Mouse (Mus musculus) stomach, embryonic 16.5 days (tissue): Measurements from ENCODE around the gene Polr3e. TPM values are rescaled to one million over a fixed set of nuclear protein-coding genes. Genes with fewer than 3 reads are reported as not detected.
"Not testable (repeated sequence)": the region's sequence is repeated elsewhere in the genome, so short reads cannot be mapped to it uniquely, and the experiment has no call there.

Source experiments
- ATAC-seq: fragments of 200-750 bp; cut with Nextera tagmentation; 2 replicates; pipeline ENCODE4 v1.8.0; 2017; ENCODE audit warnings: moderate number of reproducible peaks, moderate TSS enrichment; ENCODE audit not compliant: insufficient read depth, low FRiP score
- H3K27ac ChIP-seq: fragments of 300-500 bp; sonication (generic); 2 replicates; pipeline ENCODE4 v1.5.1; 2014; ENCODE audit warnings: low read length
- H3K27me3 ChIP-seq: fragments of 300-500 bp; sonication (generic); 2 replicates; pipeline ENCODE4 v1.6.1; 2014; ENCODE audit warnings: low read length, control low read depth, mixed read lengths; ENCODE audit not compliant: control insufficient read depth, insufficient read depth
- H3K36me3 ChIP-seq: fragments of 300-500 bp; sonication (generic); 2 replicates; pipeline ENCODE4 v1.6.1; 2014; ENCODE audit warnings: low read length; ENCODE audit not compliant: control insufficient read depth, insufficient read depth
- H3K4me1 ChIP-seq: fragments of 300-500 bp; sonication (generic); 2 replicates; pipeline ENCODE4 v1.6.1; 2014; ENCODE audit warnings: low read length, control low read depth, mixed read lengths; ENCODE audit not compliant: control insufficient read depth, insufficient read depth
- H3K4me2 ChIP-seq: fragments of 300-500 bp; sonication (generic); 2 replicates; pipeline ENCODE4 v1.6.1; 2014; ENCODE audit warnings: low read depth, low read length, mixed read lengths
- H3K4me3 ChIP-seq: fragments of 300-500 bp; sonication (generic); replicated peaks from 2 replicates; pipeline ENCODE4 v1.5.1; 2014; ENCODE audit warnings: mild to moderate bottlenecking, low read length
- H3K9ac ChIP-seq: fragments of 300-500 bp; sonication (generic); 2 replicates; pipeline ENCODE4 v1.6.1; 2014; ENCODE audit warnings: low read length
- H3K9me3 ChIP-seq: fragments of 300-500 bp; sonication (generic); replicated peaks from 2 replicates; pipeline ENCODE4 v1.6.1; 2016; ENCODE audit warnings: low read length, control low read depth; ENCODE audit not compliant: control insufficient read depth
- WGBS: fragments of 180-500 bp; shearing (Covaris S2); extraction: QIAGEN DNeasy Blood & Tissue Kit; methylation state at CpG from one replicate; pipeline ENCODE4 v1.1.7; 2014; 5-methylcytosine and 5-hydroxymethylcytosine counted together
- polyA plus RNA-seq: library from polyadenylated mRNA; unstranded; fragments of >200 nt; fragmentation: Nextera tagmentation; extraction: Ambion mirVana; gene quantifications from 2 replicates; pipeline ENCODE4 v1.2.1, GENCODE M21; 2015

Gene Polr3e
- polyA plus RNA-seq, 1 experiment from 2014 or later = 33.8 TPM

- Histone ChIP-seq H3K36me3 (peaks cover 18% of the 10 kb centered on the region; the same call in 1 of the 2 replicates), H3K9ac (no peak overlapping the region), H3K27ac (no peak overlapping the region), H3K4me3 (no peak overlapping the region), H3K27me3 (no peaks in the 10 kb centered on the region), H3K9me3 (no peaks in the 10 kb centered on the region), H3K4me1 (no peaks in the 10 kb centered on the region), H3K4me2 (no peak overlapping the region)
- ATAC-seq = no peak
- 78% methylated on average over 4 of the region's 4 CpGs for WGBS
Measured at GRCm38 (mm10) chr7:120900191-120900590, 17.4 kb upstream of the Polr3e start.

GRCm38 (mm10) chr7:120901701-120902100 lies 15.8 kb upstream of the Polr3e start:
- H3K4me1 ChIP-seq = no peaks in the 10 kb centered on the region
- WGBS = 59% methylated on average over 8 of the region's 8 CpGs
- peaks cover 12% of the 10 kb centered on the region; the same call in 1 of the 2 replicates for H3K36me3 ChIP-seq
- no peaks in the 10 kb centered on the region for H3K27me3 ChIP-seq
- no peak for ATAC-seq
- no peaks in the 10 kb centered on the region for H3K9me3 ChIP-seq
- H3K4me3 ChIP-seq = no peak overlapping the region
- no peak overlapping the region for H3K27ac ChIP-seq
- no peak overlapping the region for H3K4me2 ChIP-seq
- no peak overlapping the region for H3K9ac ChIP-seq

DNA sequence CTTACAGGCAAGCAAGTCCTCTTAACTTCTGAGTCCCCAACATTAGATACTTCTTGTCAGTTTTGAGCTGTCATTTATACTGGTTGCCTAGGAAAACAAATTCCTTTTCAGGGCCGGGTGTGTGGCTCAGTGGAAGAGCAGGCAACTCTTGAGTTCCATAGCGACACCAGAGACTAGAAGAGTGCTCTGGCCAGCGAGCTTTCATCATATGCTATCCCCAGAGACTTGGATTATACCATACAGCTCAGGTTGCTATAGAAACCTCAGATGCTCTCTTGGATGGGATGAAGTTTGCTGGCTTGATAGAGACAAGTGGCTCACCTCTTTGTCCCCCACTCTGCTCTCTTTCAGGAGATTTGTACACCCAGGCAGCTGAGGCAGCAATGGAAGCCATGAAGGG lies 14.6 kb upstream of the Polr3e start:
- Histone ChIP-seq H3K27me3 (no peaks in the 10 kb centered on the region), H3K4me3 (no peak overlapping the region), H3K4me1 (no peaks in the 10 kb centered on the region), H3K4me2 (no peak overlapping the region), H3K27ac (no peak overlapping the region), H3K9me3 (no peaks in the 10 kb centered on the region), H3K36me3 (peaks cover 12% of the 10 kb centered on the region; the same call in 1 of the 2 replicates), H3K9ac (no peak overlapping the region)
- 73% methylated on average over 3 of the region's 3 CpGs for WGBS
- no peak for ATAC-seq

- H3K4me3 ChIP-seq, H3K4me1 ChIP-seq, H3K36me3 ChIP-seq, ATAC-seq, H3K4me2 ChIP-seq, H3K27me3 ChIP-seq, H3K9me3 ChIP-seq, H3K27ac ChIP-seq, H3K9ac ChIP-seq: not testable (repeated sequence)
- WGBS = 62% methylated on average over 3 of the region's 3 CpGs
Measured at GRCm38 (mm10) chr7:120910172-120910571, 7.4 kb upstream of the Polr3e start.

DNA sequence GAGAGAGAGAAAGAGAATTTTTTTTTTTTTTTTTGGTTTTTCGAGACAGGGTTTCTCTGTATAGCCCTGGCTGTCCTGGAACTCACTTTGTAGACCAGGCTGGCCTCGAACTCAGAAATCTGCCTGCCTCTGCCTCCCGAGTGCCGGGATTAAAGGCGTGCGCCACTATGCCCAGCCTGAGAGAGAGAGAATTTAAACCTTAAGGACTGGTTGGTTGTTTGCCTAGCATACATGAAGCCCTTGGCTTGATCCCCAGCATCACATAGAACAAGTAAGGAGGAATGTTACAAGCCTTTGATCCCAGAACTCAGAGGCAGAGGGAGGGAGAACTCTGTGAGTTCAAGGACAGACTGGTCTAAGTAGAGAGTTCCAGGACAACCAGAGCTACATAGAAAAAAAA lies 6.3 kb upstream of the Polr3e start:
- H3K4me1 ChIP-seq, H3K27me3 ChIP-seq, H3K9me3 ChIP-seq, H3K9ac ChIP-seq, H3K27ac ChIP-seq, ATAC-seq, H3K4me2 ChIP-seq, H3K4me3 ChIP-seq, H3K36me3 ChIP-seq: not testable (repeated sequence)
- WGBS = 88% methylated on average over 6 of the region's 6 CpGs

GRCm38 (mm10) chr7:120913332-120913731 lies 4.2 kb upstream of the Polr3e start:
- no peak overlapping the region for H3K4me2 ChIP-seq
- H3K36me3 ChIP-seq = no peaks in the 10 kb centered on the region
- no peaks in the 10 kb centered on the region for H3K27me3 ChIP-seq
- no peak overlapping the region for H3K27ac ChIP-seq
- WGBS = 48% methylated on average over 1 of the region's 1 CpGs
- H3K9me3 ChIP-seq = no peaks in the 10 kb centered on the region
- no peak overlapping the region for H3K9ac ChIP-seq
- ATAC-seq = no peak
- no peaks in the 10 kb centered on the region for H3K4me1 ChIP-seq
- H3K4me3 ChIP-seq = no peak overlapping the region

GRCm38 (mm10) chr7:120916262-120916875 lies 1.2 kb upstream of the Polr3e start:
- Histone ChIP-seq H3K4me2 (peak overlapping the region; percentile 46), H3K27ac (no peak overlapping the region), H3K9ac (no peak overlapping the region), H3K4me1 (peaks cover 7% of the 10 kb centered on the region), H3K4me3 (no peak overlapping the region), H3K27me3 (no peaks in the 10 kb centered on the region), H3K9me3 (no peaks in the 10 kb centered on the region), H3K36me3 (no peaks in the 10 kb centered on the region)
- ATAC-seq = no peak
- 32% methylated on average over 11 of the region's 11 CpGs for WGBS

DNA sequence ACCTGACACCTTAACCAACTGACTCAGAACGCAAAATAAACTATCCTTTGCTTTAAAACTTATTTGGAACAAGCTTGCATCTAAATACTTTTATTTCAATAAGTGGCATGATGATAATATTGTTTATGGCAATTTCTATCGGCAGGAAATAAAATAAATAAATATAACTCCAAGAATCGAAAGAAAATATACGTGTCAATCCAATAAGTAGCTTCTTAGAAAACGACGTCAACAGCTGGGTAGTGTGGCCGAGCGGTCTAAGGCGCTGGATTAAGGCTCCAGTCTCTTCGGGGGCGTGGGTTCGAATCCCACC lies 309 bp upstream of the Polr3e start:
- 8% methylated on average over 12 of the region's 12 CpGs for WGBS
- H3K27ac ChIP-seq = no peak overlapping the region
- H3K27me3 ChIP-seq = no peaks in the 10 kb centered on the region
- no peaks in the 10 kb centered on the region for H3K9me3 ChIP-seq
- peak overlapping the region; percentile 46 for H3K4me2 ChIP-seq
- H3K4me1 ChIP-seq = peaks cover 7% of the 10 kb centered on the region
- no peak for ATAC-seq
- peak overlapping the region; percentile 92 for H3K4me3 ChIP-seq
- no peak overlapping the region for H3K9ac ChIP-seq
- no peaks in the 10 kb centered on the region for H3K36me3 ChIP-seq

DNA sequence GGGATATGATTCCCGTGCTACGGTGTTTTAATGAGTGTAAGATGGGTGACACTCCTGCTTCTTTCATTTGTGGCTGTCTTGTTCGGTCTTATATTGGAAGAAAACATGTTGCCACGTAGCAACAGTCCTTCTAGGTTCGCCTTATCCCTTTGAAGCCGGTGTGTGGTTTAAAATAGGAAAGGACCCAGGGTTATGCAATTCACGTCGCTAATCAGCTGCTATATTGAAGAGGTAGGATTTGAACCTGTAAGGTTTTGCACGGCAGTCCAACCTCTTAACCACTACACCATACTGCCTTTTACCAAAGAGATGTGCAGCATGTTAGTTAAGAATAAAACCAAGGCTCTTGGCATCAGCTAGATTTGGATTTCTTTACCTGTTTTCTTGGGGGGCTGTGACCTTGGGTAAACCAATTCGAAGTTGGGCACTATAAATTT lies 1.0 kb downstream of the Polr3e start:
- WGBS = 5% methylated on average over 10 of the region's 10 CpGs
- H3K4me3 ChIP-seq = peak overlapping the region; percentile 92
- ATAC-seq = peak; percentile 54
- H3K36me3 ChIP-seq = no peaks in the 10 kb centered on the region
- H3K27ac ChIP-seq = peak overlapping the region; percentile 90; the same call in 1 of the 2 replicates
- peaks cover 7% of the 10 kb centered on the region for H3K4me1 ChIP-seq
- peak overlapping the region; percentile 98 for H3K9ac ChIP-seq
- H3K9me3 ChIP-seq = no peaks in the 10 kb centered on the region
- no peaks in the 10 kb centered on the region for H3K27me3 ChIP-seq
- peak overlapping the region; percentile 73 for H3K4me2 ChIP-seq
